Mouse (Mus musculus) E14TG2a.4 (cell line): ENCODE data around the gene Gm136.

ENCODE experiments used
- CTCF ChIP-seq: conservative IDR thresholded peaks from 2 replicates; pipeline ENCODE4 v1.5.1; 2014; ENCODE audit warnings: low read length
- NANOG ChIP-seq: IDR thresholded peaks from 2 replicates; pipeline ENCODE4 v1.6.1; 2014; ENCODE audit warnings: borderline replicate concordance, low read length, mixed read lengths

- TF ChIP-seq CTCF (no peak), NANOG (no peak)
Measured at GRCm38 (mm10) chr4:34801166-34802034, 45.3 kb upstream of the Gm136 start.
